In the genomic region with DNA sequence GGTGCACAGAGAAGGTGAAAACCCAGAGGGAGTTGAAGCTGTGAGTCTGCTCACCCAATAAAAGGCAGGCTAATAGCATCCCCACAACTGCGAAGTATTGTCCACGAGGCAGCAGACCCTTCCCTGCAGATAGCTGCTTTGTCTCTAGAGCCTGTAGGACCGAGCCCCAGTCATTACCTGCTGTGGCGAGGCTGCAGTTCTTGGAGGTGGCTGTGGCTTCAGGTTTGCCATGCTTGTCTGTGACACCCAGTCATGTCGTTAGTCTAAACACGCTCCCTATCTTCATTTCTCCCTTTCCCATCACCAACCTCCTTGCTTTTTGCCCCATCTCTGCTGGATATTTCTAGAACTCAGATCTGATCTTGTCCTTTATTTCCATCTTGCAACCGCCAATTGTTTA, we compare ENCODE assay signal across 18 mouse cellular contexts.
"Had no signal": no experiment of that assay in that cellular context is flagged by ENCODE, and none has a peak within 500 bp of the region (broad histone marks: within the 10 kb centered on the region; RNA-seq: fewer than 3 reads in every experiment).

No protein-coding gene starts in this region.

- DNase-seq: lung, adult 18-20 months; lung, embryonic 14.5 days; lung, postnatal 10 days; lung, postnatal 4 days; midbrain, embryonic 14.5 days; retina, postnatal 1 day; right cerebral cortex, adult 18-20 months; right cerebral cortex, postnatal 25 days; right cerebral cortex, postnatal 4 days; spleen, adult 18-20 months; thymus, adult 18-20 months; thymus, postnatal 25 days had no signal

- H3K36me3 ChIP-seq: midbrain, embryonic 10.5 days; neural tube, embryonic 13.5 days; neural tube, embryonic 15.5 days had no signal

- H3K4me3 ChIP-seq: midbrain, embryonic 10.5 days; myocyte; neural tube, embryonic 13.5 days; neural tube, embryonic 15.5 days had no signal

- H3K4me1 ChIP-seq: neural tube, embryonic 15.5 days had no signal

- H3K27me3 ChIP-seq: neural tube, embryonic 13.5 days; neural tube, embryonic 15.5 days had no signal

- H3K9ac ChIP-seq: liver, embryonic 14.5 days; lung, embryonic 14.5 days; neural tube, embryonic 13.5 days; neural tube, embryonic 15.5 days had no signal

- H3K27ac ChIP-seq: liver, embryonic 14.5 days; midbrain, embryonic 10.5 days; neural tube, embryonic 13.5 days; neural tube, embryonic 15.5 days had no signal

- ATAC-seq: midbrain, embryonic 16.5 days had no signal

- H3K9me3 ChIP-seq: midbrain, embryonic 10.5 days; neural tube, embryonic 13.5 days; neural tube, embryonic 15.5 days had no signal

- H3K4me2 ChIP-seq: lung, embryonic 14.5 days; neural tube, embryonic 13.5 days; neural tube, embryonic 15.5 days had no signal
